Mouse (Mus musculus): ENCODE results near the gene Dnah1. TPM values are rescaled to one million over a fixed set of nuclear protein-coding genes. Genes with fewer than 3 reads are reported as not detected.
A peak's percentile ranks its signal among the peaks of the same experiment; 100 is the strongest.

Dnah1 gene
- polyA plus RNA-seq, 2 experiments, result 0.13 to 0.14 TPM

GRCm38 (mm10) chr14:31233070-31233995, 90.4 kb downstream of the Dnah1 start:
- no peak overlapping the region for H3K27ac ChIP-seq
- ATAC-seq (ENCODE audit: insufficient read depth) (no peak), DNase-seq (ENCODE audit: low read depth in 3 of 3, low spot score in 3 of 3) (no peak)
- no peaks in the 10 kb centered on the region for H3K36me3 ChIP-seq (replicated peaks; ENCODE audit: control insufficient read depth, insufficient read depth, low read depth)
- 47% methylated on average over 14 of the region's 14 CpGs for WGBS (ENCODE audit: insufficient replicate concordance)
- no peaks in the 10 kb centered on the region for H3K9me3 ChIP-seq (ENCODE audit: control insufficient read depth, low read length)
- no peak overlapping the region for H3K4me2 ChIP-seq (ENCODE audit: low read depth)
- H3K4me3 ChIP-seq (ENCODE audit: insufficient read depth in 1 of 2, low read depth in 2 of 2, low read length in 2 of 2), result no peak overlapping the region
- no peak for TF ChIP-seq CTCF (IDR thresholded peaks at IDR 0.05; ENCODE audit: low read depth)
- no peak for TF ChIP-seq EP300 (IDR thresholded peaks at IDR 0.05; ENCODE audit: low read depth)
- H3K27me3 ChIP-seq (ENCODE audit: control insufficient read depth, insufficient read depth, low read length), result no peaks in the 10 kb centered on the region; the same call in 1 of the 2 replicates
- no peak overlapping the region for H3K9ac ChIP-seq (replicated peaks)
- H3K4me1 ChIP-seq (replicated peaks; ENCODE audit: control insufficient read depth in 2 of 2, insufficient read depth in 2 of 2, low read length in 1 of 2), result peaks cover 0 to 5% of the 10 kb centered on the region in 2 experiments; a peak in 1 of 4 replicates

- no peak overlapping the region for H3K27ac ChIP-seq
- no peaks in the 10 kb centered on the region; the same call in 1 of the 2 replicates for H3K27me3 ChIP-seq (ENCODE audit: control insufficient read depth, insufficient read depth, low read length)
- no peaks in the 10 kb centered on the region for H3K36me3 ChIP-seq (replicated peaks; ENCODE audit: control insufficient read depth, insufficient read depth, low read depth)
- peaks cover 0 to 7% of the 10 kb centered on the region in 2 experiments; a peak in 2 of 4 replicates for H3K4me1 ChIP-seq (replicated peaks; ENCODE audit: control insufficient read depth in 2 of 2, insufficient read depth in 2 of 2, low read length in 1 of 2)
- WGBS (ENCODE audit: insufficient replicate concordance), result 51% methylated on average over 13 of the region's 13 CpGs
- H3K9me3 ChIP-seq (ENCODE audit: control insufficient read depth, low read length), result no peaks in the 10 kb centered on the region
- H3K4me3 ChIP-seq (ENCODE audit: insufficient read depth in 1 of 2, low read depth in 2 of 2, low read length in 2 of 2), result no peak overlapping the region
- DNase-seq (ENCODE audit: low read depth in 3 of 3, low spot score in 3 of 3) (no peak), ATAC-seq (ENCODE audit: insufficient read depth) (no peak)
- H3K4me2 ChIP-seq (ENCODE audit: low read depth), result no peak overlapping the region
- TF ChIP-seq EP300 (IDR thresholded peaks at IDR 0.05; ENCODE audit: low read depth) (no peak), CTCF (IDR thresholded peaks at IDR 0.05; ENCODE audit: low read depth) (no peak)
- H3K9ac ChIP-seq (replicated peaks), result no peak overlapping the region
Measured at GRCm38 (mm10) chr14:31232404-31233069, 91.2 kb downstream of the Dnah1 start.

GRCm38 (mm10) chr14:31230442-31230841, 93.3 kb downstream of the Dnah1 start:
- H3K9ac ChIP-seq (replicated peaks), result no peak overlapping the region
- H3K4me3 ChIP-seq (ENCODE audit: insufficient read depth in 1 of 2, low read depth in 2 of 2, low read length in 2 of 2), result no peak overlapping the region
- no peaks in the 10 kb centered on the region for H3K9me3 ChIP-seq (ENCODE audit: control insufficient read depth, low read length)
- H3K27ac ChIP-seq, result no peak overlapping the region
- no peaks in the 10 kb centered on the region for H3K36me3 ChIP-seq (replicated peaks; ENCODE audit: control insufficient read depth, insufficient read depth, low read depth)
- TF ChIP-seq EP300 (IDR thresholded peaks at IDR 0.05; ENCODE audit: low read depth), result no peak
- 0 out of 2 replicates have a peak, but pooled peaks have one; percentile 2 for TF ChIP-seq CTCF (IDR thresholded peaks at IDR 0.05; ENCODE audit: low read depth)
- peaks cover 0 to 7% of the 10 kb centered on the region in 2 experiments; a peak in 2 of 4 replicates for H3K4me1 ChIP-seq (replicated peaks; ENCODE audit: control insufficient read depth in 2 of 2, insufficient read depth in 2 of 2, low read length in 1 of 2)
- ATAC-seq (ENCODE audit: insufficient read depth), result no peak
- no peaks in the 10 kb centered on the region; the same call in 1 of the 2 replicates for H3K27me3 ChIP-seq (ENCODE audit: control insufficient read depth, insufficient read depth, low read length)
- no peak overlapping the region for H3K4me2 ChIP-seq (ENCODE audit: low read depth)
- no peak for DNase-seq (ENCODE audit: low read depth in 3 of 3, low spot score in 3 of 3)
- WGBS (ENCODE audit: insufficient replicate concordance), result 52% methylated on average over 8 of the region's 8 CpGs

- Histone ChIP-seq H3K9me3 (ENCODE audit: control insufficient read depth, low read length) (no peaks in the 10 kb centered on the region), H3K36me3 (replicated peaks; ENCODE audit: control insufficient read depth, insufficient read depth, low read depth) (no peaks in the 10 kb centered on the region), H3K27me3 (ENCODE audit: control insufficient read depth, insufficient read depth, low read length) (no peaks in the 10 kb centered on the region; the same call in 1 of the 2 replicates), H3K4me3 (ENCODE audit: insufficient read depth in 1 of 2, low read depth in 2 of 2, low read length in 2 of 2) (no peak overlapping the region), H3K4me1 (replicated peaks; ENCODE audit: control insufficient read depth in 2 of 2, insufficient read depth in 2 of 2, low read length in 1 of 2) (peaks cover 0 to 3% of the 10 kb centered on the region in 2 experiments; a peak in 2 of 4 replicates), H3K9ac (replicated peaks) (no peak overlapping the region), H3K27ac (no peak overlapping the region), H3K4me2 (ENCODE audit: low read depth) (no peak overlapping the region)
- WGBS (ENCODE audit: insufficient replicate concordance), result 33% methylated on average over 6 of the region's 6 CpGs
- no peak for TF ChIP-seq EP300 (IDR thresholded peaks at IDR 0.05; ENCODE audit: low read depth)
- no peak for TF ChIP-seq CTCF (IDR thresholded peaks at IDR 0.05; ENCODE audit: low read depth)
- DNase-seq (ENCODE audit: low read depth in 3 of 3, low spot score in 3 of 3) (no peak), ATAC-seq (ENCODE audit: insufficient read depth) (no peak)
Measured at GRCm38 (mm10) chr14:31228234-31228633, 95.5 kb downstream of the Dnah1 start.

- no peaks in the 10 kb centered on the region; the same call in 1 of the 2 replicates for H3K27me3 ChIP-seq (ENCODE audit: control insufficient read depth, insufficient read depth, low read length)
- H3K9ac ChIP-seq (replicated peaks), result no peak overlapping the region
- no peaks in the 10 kb centered on the region for H3K9me3 ChIP-seq (ENCODE audit: control insufficient read depth, low read length)
- ATAC-seq (ENCODE audit: insufficient read depth) (no peak), DNase-seq (ENCODE audit: low read depth in 3 of 3, low spot score in 3 of 3) (no peak)
- no peaks in the 10 kb centered on the region for H3K36me3 ChIP-seq (replicated peaks; ENCODE audit: control insufficient read depth, insufficient read depth, low read depth)
- no peak overlapping the region for H3K4me2 ChIP-seq (ENCODE audit: low read depth)
- H3K4me1 ChIP-seq (replicated peaks; ENCODE audit: control insufficient read depth in 2 of 2, insufficient read depth in 2 of 2, low read length in 1 of 2), result peaks cover 0 to 2% of the 10 kb centered on the region in 2 experiments; a peak in 1 of 4 replicates
- H3K27ac ChIP-seq, result no peak overlapping the region
- 68% methylated on average over 4 of the region's 4 CpGs for WGBS (ENCODE audit: insufficient replicate concordance)
- no peak for TF ChIP-seq CTCF (IDR thresholded peaks at IDR 0.05; ENCODE audit: low read depth)
- no peak for TF ChIP-seq EP300 (IDR thresholded peaks at IDR 0.05; ENCODE audit: low read depth)
- H3K4me3 ChIP-seq (ENCODE audit: insufficient read depth in 1 of 2, low read depth in 2 of 2, low read length in 2 of 2), result no peak overlapping the region
Measured at GRCm38 (mm10) chr14:31226978-31227377, 96.7 kb downstream of the Dnah1 start.
